Mouse (Mus musculus) left cerebral cortex, postnatal 14 days (tissue): ENCODE results near the gene Col9a2. TPM values are rescaled to one million over a fixed set of nuclear protein-coding genes. Genes with fewer than 3 reads are reported as not detected.

Experiments used
- DNase-seq, 2 experiments: peaks; one replicate each; pipeline ENCODE4 v3.0.0; 2021 to 2022; ENCODE audit warnings: low spot score in 2 of 2, mixed read lengths in 1 of 2
- intact Hi-C: fragments of 180-260 bp; cut with DNase I; formaldehyde crosslinking; loops from one replicate; pipeline ENCODE4 v1.15.1; 2025
- long read RNA-seq, 2 experiments: library from polyadenylated mRNA; stranded (forward); transcript quantifications; one replicate each; pipeline ENCODE4 v2.0.0; 2021
- total RNA-seq, 2 experiments: library from RNA; stranded (reverse); gene quantifications; 2 replicates each; pipeline ENCODE4 v1.2.3; 2021

Gene Col9a2
- 10 to 100 TPM; 10.2 to 12.7 TPM for total RNA-seq
- long read RNA-seq, experiment 1, partial matches to known transcripts: 2 of 5 reads
- long read RNA-seq, experiment 1, other reads (novel, unspliced or antisense): 1 of 5 reads
- long read RNA-seq, experiment 2: 0 reads

GRCm38 (mm10) chr4:121039331-121040115 is at the start of gene Col9a2:
Col9a2 (plus strand) TSS chr4:121039385.
- DNase-seq: no peak
- intact Hi-C loops: no loop called here

- DNase-seq: no peak
- intact Hi-C loops: no loop called here
These were observed 46.9 kb upstream of the Col9a2 start for GRCm38 (mm10) chr4:120992284-120992683.

DNA sequence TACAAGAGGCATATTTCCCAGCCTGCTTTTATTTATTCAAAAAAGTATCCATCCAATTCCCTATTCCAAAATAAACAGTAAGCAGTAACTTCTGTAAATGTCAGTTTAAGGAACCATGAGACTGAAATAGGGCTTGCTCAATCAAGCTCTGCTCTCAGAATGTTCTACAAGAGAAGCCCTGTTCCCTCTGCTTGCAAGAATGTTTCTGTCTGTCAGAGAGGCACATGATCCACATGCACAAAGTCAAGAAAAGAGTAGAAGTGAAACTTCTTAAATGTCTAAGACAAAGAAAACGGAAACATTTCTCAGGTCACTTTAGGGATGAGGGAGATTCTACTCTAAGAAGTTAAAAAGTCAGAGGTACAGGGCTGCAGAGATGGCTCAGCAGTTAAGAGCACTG is 46.2 kb upstream of the Col9a2 start:
- DNase-seq: no peak
- intact Hi-C loops: no loop called here

DNA sequence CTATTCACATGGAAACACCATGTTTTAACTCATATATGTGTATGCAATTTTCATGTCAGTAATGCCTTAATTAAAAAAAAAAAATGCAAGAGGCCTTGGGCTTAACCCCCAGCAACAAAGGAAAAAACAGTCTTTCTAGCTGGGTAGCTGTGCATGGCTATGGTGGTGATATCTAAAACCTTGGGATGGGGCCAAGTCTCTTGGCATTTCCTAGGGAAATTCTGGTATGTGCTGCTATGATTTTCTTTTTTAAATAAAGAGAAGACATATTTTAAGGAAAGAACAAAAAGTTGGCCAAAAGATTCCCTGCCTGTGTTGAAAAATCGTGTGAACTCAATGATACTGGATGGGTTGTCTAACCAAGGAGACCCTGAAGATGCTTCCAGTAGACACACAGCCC is 43.3 kb upstream of the Col9a2 start:
- no peak for DNase-seq
- intact Hi-C loops: no loop called here

DNA sequence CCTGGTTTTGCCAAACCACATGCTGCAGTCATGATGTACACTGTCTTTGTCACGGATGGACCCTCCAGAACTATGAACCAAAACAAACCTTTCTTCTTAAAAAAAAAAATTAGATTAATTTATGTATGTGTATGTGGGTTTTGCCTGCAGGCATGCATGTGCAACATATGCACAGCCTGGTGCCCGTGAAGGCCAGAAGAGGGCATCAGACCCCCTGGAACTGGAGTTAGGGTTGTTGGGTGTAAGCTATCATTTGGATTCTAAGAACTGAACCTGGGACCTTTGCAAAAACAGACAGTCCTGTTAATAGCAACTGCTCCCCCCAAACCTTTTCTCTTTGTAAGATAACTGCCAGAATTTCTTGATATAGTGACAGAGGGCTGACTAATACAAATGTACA is 38.1 kb upstream of the Col9a2 start:
- no peak for DNase-seq
- intact Hi-C loops: no loop called here

- DNase-seq: no peak
- intact Hi-C loops: no loop called here
These were observed 37.5 kb upstream of the Col9a2 start for GRCm38 (mm10) chr4:121001659-121002058.

DNA sequence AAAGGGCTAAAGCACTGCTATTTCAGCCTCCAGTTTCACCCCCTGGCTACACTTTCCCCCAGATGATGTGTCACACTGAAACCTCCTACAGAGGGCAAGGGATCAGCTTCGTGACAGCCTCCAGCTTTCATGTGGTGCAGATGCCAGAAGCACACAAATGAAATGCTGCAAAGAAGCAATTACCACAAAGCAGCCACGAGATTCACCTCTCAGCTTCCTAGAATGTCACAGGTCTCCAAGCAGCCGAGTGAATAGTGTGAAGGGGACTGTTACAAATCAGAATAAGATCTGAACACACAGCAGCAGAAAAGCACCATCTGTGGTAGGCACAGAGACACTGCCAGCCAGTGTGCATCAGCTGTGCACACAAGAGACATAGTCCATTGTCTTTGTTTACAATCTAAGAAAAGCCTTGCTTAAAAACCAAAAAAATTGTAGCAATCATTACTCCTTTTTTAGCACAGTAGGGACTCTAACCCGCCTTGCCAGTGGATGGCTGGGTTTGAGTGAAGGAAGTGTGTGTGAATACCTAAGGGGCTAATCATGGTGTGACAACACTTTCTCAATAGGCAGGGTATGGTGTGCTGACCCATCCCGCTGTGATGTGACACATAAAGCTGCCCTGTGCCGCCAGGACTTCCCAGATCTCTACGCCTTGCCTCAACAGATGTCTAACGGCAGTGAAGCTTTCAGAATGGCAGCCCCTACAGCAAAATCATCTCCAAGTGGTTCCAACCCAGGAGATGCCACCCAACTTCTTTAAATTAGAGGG is 36.6 kb upstream of the Col9a2 start:
- DNase-seq: no peak
- intact Hi-C loops: no loop called here

DNA sequence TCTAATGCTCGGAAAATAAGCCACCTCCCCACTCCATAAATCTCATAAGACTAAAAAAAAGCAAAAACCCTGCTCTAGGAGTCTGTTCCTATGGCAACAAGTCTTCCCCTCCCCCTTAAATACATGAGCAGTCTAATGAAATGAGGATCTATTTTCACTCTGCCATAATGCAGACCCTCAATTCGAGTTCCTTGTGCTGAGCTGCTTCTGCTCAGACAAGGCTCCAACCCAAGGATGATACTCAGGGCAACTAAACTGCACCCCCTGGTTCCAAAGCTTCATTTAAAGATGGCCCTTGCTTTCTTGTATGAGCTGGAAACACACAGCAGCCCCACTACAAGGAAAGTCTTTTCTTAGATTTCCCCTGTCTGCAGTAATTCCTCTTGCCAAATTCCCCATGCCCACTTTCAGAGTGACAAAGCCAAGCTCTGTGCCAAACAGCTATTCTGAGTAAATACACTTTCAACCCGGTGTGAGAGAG is 35.5 kb upstream of the Col9a2 start:
- peak; percentile 25 to 57 for DNase-seq
- intact Hi-C loops: no loop called here

DNA sequence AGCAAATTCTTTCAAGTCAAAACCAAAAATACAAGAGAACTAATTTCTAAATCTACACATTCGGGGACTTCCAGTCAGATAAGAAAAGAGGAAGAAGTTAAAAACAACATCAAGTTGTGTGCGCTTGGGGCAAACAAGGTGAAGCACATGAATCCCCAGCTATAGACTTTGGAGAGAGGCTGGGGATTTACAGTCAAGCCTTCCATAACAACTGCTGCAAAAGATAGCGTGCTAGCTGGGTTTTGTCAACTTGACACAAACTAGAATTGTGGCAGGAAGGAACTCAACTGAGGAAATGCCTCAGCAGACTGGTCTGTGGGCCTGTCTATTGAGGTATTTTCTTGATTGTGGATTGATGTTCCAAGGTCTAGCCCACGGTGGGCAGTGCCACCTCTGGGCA is 34.5 kb upstream of the Col9a2 start:
- intact Hi-C loops: no loop called here
- no peak for DNase-seq

DNA sequence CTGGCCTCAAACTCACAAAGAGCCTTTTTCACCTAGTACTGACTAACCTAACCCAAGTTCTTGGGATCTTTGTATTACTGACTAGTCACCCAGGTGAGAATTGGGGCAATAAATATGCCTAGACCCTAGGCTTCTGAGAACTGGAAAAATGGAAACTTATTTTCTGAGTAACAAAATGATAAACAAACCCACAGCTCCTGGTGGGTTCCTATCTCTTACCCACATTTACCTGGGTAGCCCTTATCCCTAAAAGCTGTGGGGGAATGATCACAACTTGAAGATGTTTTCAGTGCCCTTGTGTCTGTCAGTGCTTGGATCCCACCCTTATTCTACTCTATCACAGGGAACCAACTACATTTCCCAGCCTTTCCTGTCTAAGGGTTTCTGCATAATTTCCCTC is 32.2 kb upstream of the Col9a2 start:
- DNase-seq: no peak
- intact Hi-C loops: no loop called here

DNA sequence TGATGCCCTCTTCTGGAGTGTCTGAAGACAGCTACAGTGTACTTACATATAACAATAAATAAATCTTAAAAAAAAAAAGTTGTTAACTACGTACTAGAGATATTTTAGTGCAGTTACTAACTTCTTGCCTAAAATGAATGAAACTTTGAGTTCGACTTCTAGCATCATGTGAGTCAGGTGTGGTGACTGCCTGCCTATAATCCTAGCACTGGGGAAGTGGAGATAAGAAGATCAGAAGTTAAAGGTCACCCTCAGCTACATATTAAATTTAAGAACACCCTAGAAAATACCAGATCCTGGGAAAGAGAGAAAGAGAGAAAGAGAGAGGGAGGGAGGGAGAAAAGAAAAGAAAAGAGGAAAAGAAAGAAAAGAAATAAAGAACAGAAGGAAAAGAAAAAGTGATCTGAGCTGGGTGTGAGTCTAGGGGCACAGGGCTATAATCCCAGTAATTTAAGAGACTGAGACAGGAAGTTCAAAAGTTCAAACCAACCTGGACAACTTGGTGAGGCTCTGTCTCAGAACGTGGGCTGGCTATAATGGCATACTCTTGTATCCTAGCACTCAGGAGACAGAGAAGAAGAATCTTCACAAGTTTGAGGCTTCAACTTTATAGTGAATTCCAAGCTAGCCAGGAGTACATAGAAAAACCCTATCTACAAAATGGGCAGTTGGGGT is 31.0 kb upstream of the Col9a2 start:
- DNase-seq: no peak
- intact Hi-C loops: no loop called here

DNA sequence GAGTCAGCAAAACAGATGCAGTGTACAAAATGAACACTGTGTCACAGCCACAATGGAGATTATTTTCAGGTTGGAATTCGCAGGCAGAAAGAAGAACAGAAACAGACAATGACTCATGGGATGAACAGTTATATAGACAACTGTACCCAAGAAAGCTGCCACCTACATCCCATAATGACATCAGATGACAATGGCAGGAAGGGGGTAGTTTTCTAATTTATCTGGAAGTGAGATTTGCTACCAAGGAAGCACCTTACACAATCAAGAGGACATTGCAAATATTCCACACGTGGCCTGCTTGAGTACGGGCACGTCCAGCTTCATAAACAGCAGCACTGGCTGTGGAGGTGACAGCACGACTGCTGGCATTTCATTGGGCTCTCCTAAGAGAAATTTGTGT is 30.0 kb upstream of the Col9a2 start:
- DNase-seq: no peak
- intact Hi-C loops: no loop called here

DNA sequence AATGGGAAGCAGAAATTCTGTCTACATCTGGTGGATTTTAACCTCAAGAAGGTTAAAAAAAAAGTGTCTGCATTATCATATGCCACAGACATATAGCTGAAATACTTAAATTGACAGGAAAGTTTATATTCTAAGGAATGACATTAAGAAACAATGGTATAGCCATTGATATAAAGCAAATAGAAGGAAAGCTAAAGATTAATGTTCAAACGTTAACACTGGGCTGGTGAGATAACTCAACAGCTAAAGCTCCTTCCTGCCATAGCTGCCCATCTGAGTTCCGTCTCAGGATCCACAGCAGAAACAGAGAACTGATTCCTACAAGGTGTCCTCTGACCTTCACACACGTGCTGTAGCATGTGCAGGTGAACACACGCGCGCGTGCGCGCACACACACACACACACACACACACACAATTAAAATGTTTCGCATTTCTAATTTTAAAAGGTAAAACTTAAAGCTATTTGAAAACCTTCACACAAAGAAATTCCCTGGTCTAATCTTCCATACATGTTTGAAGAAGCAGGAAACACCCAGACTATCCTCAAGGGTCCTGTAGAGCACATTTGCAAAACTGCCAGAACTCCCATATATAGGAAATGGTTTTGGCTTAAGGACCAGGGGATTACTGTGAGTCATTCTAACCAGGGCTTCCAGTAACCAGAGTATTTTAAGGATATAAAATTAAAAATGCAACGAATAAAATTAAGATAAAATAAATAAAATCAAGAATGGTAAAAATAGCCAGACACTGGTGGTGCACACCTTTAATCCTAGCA is 28.2 kb upstream of the Col9a2 start:
- intact Hi-C loops: no loop called here
- DNase-seq: no peak

DNA sequence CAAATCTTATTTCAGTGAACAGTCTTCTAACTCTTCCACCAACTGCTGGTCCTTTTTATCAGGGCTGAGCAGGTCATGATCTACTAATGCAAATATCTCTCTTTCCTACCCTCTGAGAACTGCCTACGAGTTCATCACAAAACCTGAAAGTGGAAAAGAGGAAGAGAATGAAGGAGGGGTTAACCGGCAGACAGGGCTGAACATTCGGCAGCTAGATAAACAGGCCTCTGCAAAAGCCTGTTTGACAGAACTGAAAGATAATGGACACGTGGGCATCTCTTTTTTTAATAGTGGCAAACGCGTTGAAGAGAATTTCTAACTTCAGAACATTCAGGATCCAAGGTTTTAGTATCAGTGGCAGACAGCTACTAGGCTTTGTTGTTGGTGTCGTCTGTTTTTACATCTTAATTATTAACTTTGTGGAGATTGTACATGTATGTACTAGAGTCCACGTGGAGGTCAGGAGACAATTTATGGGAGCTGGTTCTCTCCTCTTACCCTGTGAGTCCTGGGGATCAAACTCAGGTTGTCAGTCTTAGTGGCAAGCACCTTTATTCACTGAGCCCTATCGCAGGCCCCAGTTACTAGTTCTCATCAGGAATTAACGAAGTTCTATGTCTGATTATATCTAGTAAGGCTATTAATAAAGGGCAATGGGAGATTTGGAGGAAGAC is 24.5 kb upstream of the Col9a2 start:
- DNase-seq: no peak
- intact Hi-C loops: loop anchor here (1.0 kb wide), 1 partner anchor 26 kb away; no protein-coding TSS in a partner anchor

- intact Hi-C loops: loop anchor here (1.0 kb wide), 1 partner anchor 27 kb away; no protein-coding TSS in a partner anchor
- DNase-seq: no peak
These were observed 23.9 kb upstream of the Col9a2 start for GRCm38 (mm10) chr4:121015268-121015659.

- peak; percentile 45 to 49 for DNase-seq
- intact Hi-C loops: no loop called here
These were observed 22.9 kb upstream of the Col9a2 start for GRCm38 (mm10) chr4:121016021-121016898.

DNA sequence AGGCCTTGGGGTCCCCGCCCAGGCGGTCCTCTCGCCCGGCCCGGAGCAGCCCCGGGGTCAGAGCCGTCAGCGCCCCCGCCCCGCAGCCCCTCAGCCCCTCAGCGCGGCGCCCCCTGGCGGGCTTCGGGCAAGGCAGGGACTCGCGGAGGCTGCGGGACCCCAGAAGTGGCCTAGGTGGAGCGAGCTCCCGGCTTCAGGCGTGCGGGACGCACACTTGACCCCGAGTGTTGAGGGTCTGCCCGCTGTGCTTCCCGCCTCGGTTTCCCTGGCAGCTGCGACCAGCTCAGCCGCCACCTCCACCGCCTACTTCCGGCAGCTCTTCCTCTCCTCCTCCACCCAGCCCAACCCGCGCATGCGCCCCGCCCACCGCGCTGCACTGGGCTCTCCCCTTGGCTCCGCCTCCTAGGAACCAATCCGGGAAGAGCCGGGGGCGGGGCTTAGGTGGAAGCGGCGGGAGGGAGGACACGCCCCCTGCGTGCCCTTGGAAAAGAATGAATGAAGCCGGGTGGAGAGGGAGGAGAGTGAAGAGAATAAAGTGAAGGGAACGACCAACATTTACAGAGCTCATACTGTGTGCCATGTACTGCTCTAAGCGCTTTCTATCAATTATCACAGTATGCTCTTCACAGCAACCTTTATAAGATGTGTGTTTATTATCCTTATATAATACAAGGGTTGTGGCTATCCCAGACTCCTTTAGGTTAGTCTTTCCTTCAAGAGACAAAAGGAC is 22.1 kb upstream of the Col9a2 start, which contains the start of gene Smap2:
Smap2 (minus strand) TSS at position 320 of the 730 bp plus-strand sequence.
- intact Hi-C loops: no loop called here
- DNase-seq: peak; percentile 98 to 99
